Mouse (Mus musculus): ENCODE data around the gene Gm5294. TPM values are rescaled to one million over a fixed set of nuclear protein-coding genes. Genes with fewer than 3 reads are reported as not detected.

The Gm5294 gene
- total RNA-seq (2021) = not detected
- long read RNA-seq, experiment 1 = 0 reads
- long read RNA-seq, experiment 2 = 0 reads

- DNase-seq (ENCODE audit: low spot score in 2 of 2) = no peak
- intact Hi-C loops (cut with DNase I) = no loop called here
Measured at GRCm38 (mm10) chr5:138819780-138820179, at the start of gene Gm5294. TSS of gene Gm5294 (plus strand) at chr5:138820080.

GRCm38 (mm10) chr5:138775096-138775495 lies 44.8 kb upstream of the Gm5294 start:
- DNase-seq (ENCODE audit: low spot score in 2 of 2) = no peak
- intact Hi-C loops (cut with DNase I) = no loop called here

GRCm38 (mm10) chr5:138776346-138776745 lies 43.5 kb upstream of the Gm5294 start:
- no peak for DNase-seq (ENCODE audit: low spot score in 2 of 2)
- intact Hi-C loops (cut with DNase I) = no loop called here

- intact Hi-C loops (cut with DNase I) = no loop called here
- peak; percentile 40 to 52 for DNase-seq (ENCODE audit: low spot score in 2 of 2)
Measured at GRCm38 (mm10) chr5:138778731-138779463, 41.0 kb upstream of the Gm5294 start.

- DNase-seq (ENCODE audit: low spot score in 2 of 2) = no peak
- intact Hi-C loops (cut with DNase I) = no loop called here
Measured at GRCm38 (mm10) chr5:138779655-138780054, 40.2 kb upstream of the Gm5294 start.

- intact Hi-C loops (cut with DNase I) = no loop called here
- no peak for DNase-seq (ENCODE audit: low spot score in 2 of 2)
Measured at GRCm38 (mm10) chr5:138782697-138783096, 37.2 kb upstream of the Gm5294 start.

- no peak for DNase-seq (ENCODE audit: low spot score in 2 of 2)
- intact Hi-C loops (cut with DNase I) = no loop called here
Measured at GRCm38 (mm10) chr5:138783181-138783580, 36.7 kb upstream of the Gm5294 start.

- intact Hi-C loops (cut with DNase I) = no loop called here
- DNase-seq (ENCODE audit: low spot score in 2 of 2) = no peak
Measured at GRCm38 (mm10) chr5:138785986-138786515, 33.8 kb upstream of the Gm5294 start.

- intact Hi-C loops (cut with DNase I) = no loop called here
- no peak for DNase-seq (ENCODE audit: low spot score in 2 of 2)
Measured at GRCm38 (mm10) chr5:138787648-138788047, 32.2 kb upstream of the Gm5294 start.

GRCm38 (mm10) chr5:138788481-138789211 lies 31.2 kb upstream of the Gm5294 start:
- intact Hi-C loops (cut with DNase I) = no loop called here

GRCm38 (mm10) chr5:138790954-138791480 lies 28.9 kb upstream of the Gm5294 start:
- DNase-seq (ENCODE audit: low spot score in 2 of 2) = no peak
- intact Hi-C loops (cut with DNase I) = no loop called here

More at GRCm38 (mm10) chr5:138788481-138789211, 31.2 kb upstream of the Gm5294 start:
- DNase-seq (ENCODE audit: low spot score in 2 of 2) = no peak

GRCm38 (mm10) chr5:138801588-138802116 lies 18.2 kb upstream of the Gm5294 start:
- intact Hi-C loops (cut with DNase I) = no loop called here
- DNase-seq (ENCODE audit: low spot score in 2 of 2) = no peak

- intact Hi-C loops (cut with DNase I) = no loop called here
- DNase-seq (ENCODE audit: low spot score in 2 of 2) = no peak
Measured at GRCm38 (mm10) chr5:138804286-138804685, 15.6 kb upstream of the Gm5294 start.

GRCm38 (mm10) chr5:138809767-138810166 lies 10.1 kb upstream of the Gm5294 start:
- intact Hi-C loops (cut with DNase I) = no loop called here
- no peak for DNase-seq (ENCODE audit: low spot score in 2 of 2)

GRCm38 (mm10) chr5:138820717-138821332 lies 945 bp downstream of the Gm5294 start:
- intact Hi-C loops (cut with DNase I) = no loop called here
- DNase-seq (ENCODE audit: low spot score in 2 of 2) = no peak

GRCm38 (mm10) chr5:138825090-138825489 lies 5.2 kb downstream of the Gm5294 start:
- DNase-seq (ENCODE audit: low spot score in 2 of 2) = no peak
- intact Hi-C loops (cut with DNase I) = no loop called here

- intact Hi-C loops (cut with DNase I) = no loop called here
- DNase-seq (ENCODE audit: low spot score in 2 of 2) = no peak
Measured at GRCm38 (mm10) chr5:138833406-138833805, 13.5 kb downstream of the Gm5294 start.

- intact Hi-C loops (cut with DNase I) = no loop called here
- DNase-seq (ENCODE audit: low spot score in 2 of 2) = no peak
Measured at GRCm38 (mm10) chr5:138834910-138835309, 15.0 kb downstream of the Gm5294 start.

- no peak for DNase-seq (ENCODE audit: low spot score in 2 of 2)
Measured at GRCm38 (mm10) chr5:138840981-138841380, 21.1 kb downstream of the Gm5294 start.

More at GRCm38 (mm10) chr5:138840981-138841380, 21.1 kb downstream of the Gm5294 start:
- intact Hi-C loops (cut with DNase I) = no loop called here
